Mouse (Mus musculus) v-Abl transformed pro-B cells (cell line): ENCODE results near the gene Pank2.
"Not testable (repeated sequence)": the region's sequence is repeated elsewhere in the genome, so short reads cannot be mapped to it uniquely, and the experiment has no call there.

ENCODE experiments used
- in situ Hi-C, 2 experiments: fragments of 400-800 bp; cut with MboI; formaldehyde crosslinking; loops; one replicate each; pipeline ENCODE4 v1.15.1; 2025; ENCODE audit not compliant: unreplicated experiment in 2 of 2

Gene Pank2

DNA sequence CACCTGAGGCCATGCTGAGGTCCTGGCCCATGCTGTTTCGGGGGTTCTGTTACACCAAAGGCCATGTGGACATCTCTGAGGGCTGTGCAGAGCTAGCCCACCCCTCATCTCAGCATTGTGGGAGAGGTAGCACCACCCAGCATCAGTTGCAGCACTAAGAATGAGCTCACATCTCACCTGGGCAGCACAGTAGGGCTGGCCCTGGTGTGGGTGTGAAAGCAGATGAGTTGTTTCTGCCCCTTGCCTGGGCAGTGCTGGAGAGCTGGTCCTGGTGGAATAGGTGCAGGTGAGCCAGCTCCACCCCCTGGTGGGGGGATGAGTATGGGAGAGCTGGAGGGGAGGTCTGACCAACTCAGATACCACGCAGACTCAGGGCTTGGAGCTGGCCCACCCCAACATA lies 53.9 kb downstream of the Pank2 start:
- in situ Hi-C loops: no loop called here

DNA sequence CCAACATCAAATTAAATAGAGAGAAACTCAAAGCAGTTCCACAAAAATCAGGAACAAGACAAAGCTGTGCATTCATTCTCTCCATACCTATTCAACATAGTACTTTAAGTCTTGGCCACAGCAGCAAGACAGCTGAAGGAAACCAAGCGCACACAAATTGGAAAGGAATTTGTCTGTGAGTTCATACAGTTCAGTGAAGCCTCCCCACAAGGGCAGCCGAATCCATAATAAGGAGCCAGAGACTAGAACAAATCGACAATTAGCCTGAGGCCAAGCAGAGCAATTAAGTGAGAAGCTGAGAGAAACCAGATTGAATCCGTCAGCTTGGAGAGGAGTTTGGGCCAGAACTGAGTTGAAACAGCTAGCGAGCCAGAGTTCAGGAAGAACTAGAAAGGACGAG lies 57.1 kb downstream of the Pank2 start:
- in situ Hi-C loops: no loop called here

DNA sequence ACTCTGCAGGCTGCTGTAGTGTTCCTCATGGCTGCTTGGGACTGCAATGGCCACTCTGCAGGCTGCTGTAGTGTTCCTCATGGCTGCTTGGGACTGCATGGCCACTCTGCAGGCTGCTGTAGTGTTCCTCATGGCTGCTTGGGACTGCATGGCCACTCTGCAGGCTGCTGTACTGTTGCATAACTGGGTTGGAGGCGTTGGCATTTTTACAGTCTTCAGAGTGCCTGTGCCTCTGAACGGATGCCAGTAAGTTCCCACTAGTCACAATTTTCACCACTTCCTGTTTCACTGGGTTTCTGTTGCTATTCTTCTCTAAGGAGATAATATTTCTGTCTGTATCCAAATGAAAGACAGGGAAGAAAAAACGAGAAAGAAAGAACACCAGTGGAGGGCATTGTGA lies 58.9 kb downstream of the Pank2 start:
- in situ Hi-C loops: not testable (repeated sequence)

DNA sequence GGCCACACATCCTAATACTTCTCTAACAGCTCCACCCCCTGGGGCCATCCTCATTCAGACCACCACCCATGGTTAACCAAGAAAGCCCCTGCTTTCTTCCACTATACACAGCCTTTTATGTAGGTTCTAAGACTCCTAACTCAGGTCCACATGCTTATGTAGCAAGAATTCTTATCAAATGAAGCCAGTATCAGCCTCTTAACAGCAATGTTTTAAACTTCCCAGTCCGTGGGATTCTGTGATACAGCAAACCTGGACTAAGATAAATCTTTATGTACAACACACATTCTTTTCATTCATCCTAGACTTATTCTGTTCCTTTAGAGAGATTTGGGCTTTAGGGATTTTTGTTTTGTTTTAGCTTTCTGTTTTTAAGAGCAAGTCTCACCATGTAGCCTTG lies 61.4 kb downstream of the Pank2 start:
- in situ Hi-C loops: no loop called here

DNA sequence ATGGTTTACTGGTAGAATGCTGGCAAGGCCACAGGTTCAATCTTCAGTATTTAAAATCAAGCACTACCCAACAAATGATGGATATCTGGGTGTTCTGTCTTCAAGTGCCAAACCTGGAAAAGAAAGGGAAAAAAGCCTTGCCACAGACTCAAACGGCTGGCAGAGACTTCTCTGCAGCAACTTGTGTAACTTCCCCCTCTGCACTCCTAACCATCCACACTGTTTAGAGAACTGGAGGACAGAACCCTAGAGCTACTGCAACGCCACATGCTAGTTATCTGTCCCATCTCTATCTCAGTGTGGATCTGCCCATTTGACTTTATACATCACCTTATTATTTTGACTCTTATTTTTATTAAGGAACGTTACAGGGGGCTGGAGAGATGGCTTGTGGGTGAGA lies 63.7 kb downstream of the Pank2 start:
- in situ Hi-C loops: no loop called here

DNA sequence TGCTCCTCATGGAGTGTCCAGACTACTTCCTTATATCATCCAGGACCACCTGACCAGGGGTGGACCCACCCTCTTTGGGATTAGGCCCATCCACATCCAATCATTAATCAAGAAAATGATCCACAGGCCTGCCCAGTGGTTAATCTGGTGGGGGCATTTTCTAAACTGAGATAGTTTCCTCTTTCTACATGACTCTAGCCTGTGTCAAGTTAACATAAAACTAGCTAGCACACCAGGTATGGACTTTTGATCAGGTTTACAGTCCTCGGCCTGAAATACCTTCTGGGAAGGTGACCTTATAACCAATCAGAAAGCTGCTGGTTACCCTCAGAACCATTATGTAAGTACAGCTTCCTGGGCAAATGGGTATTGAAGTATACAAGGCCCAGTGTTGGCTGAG lies 66.7 kb downstream of the Pank2 start:
- in situ Hi-C loops: no loop called here

DNA sequence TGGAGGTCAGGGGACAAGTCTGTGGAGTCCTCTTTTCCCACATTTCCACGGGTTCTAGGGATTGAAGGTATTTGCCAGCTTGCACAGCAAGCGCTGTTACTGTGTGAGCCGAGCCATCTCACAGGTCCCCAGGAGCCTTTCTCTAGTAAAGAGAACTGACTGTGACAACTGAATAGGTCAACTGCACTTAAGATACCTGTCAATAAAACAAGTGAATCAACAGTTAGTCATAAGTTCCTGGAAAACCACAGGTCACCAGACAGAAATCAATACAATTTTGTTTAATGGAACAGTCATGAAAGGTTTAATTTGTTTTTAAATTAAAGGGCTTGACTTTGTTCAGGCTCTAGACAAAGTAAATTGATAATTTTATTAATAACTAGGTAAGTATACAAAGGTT lies 68.3 kb downstream of the Pank2 start:
- in situ Hi-C loops: no loop called here

DNA sequence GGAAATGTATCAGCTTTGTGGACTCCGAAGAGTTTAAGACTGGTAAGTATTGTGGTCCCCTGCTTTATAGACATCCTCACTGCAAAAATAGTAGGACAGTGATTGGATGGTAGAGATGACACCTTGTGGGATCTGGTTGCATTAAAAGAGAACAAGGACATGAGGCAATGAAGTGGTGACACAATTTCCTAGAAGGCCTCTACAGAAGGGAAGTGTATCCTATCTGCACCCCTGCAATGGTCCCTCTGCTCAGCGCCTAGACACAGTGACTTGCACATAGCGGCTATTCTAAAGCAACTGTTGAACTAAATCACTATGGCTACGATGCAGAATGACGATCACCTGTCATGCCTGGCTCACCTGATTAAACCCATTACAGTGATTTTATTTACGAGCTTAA lies 75.3 kb downstream of the Pank2 start:
- in situ Hi-C loops: no loop called here

DNA sequence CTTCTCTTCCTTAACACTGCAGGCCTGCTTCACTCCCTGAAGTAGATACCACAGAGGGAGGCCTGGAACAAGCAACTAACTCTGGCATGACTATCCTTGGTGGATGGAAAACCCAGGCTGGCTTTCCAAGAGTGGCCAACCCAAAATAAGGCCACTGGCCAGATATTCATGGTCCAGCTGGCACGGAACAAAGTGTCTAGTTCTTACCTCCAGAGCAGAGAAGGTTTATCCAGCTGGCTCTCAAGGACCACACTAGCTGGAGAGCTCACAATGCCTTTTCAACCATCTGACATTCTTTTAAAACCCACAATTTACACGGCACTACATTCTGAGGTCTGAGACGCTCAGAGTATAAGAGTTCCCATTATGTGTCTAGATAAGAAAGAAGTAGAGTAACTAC lies 82.2 kb downstream of the Pank2 start:
- in situ Hi-C loops: no loop called here

DNA sequence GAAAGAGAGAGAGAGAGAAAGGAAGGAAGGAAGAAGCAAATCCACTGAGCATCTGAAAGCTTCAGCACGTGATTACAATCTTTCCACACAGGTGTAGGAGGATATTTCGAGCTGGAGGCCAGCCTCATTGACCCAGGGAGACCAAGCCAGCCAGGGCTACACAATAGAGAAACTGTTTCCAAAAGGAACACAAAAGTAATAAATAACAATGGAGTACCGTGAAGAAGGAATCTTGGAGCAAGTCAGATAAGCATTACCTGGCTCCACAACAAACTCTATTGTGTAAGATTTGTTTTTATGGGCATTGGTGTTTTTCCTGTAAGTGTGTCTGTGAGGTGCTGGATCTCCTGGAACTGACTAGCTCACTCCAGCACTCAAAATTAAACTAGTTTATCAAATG lies 83.3 kb downstream of the Pank2 start:
- in situ Hi-C loops: no loop called here
